Mouse (Mus musculus) brain, embryonic 14.5 days (tissue): ENCODE measurements at regions not wholly inside any gene's neighbourhood (a gene's known extent, or its start where the extent isn't known, plus 50 kb on each side); places are given as distances from the start of the nearest gene placed in this dataset.

Source experiments
- DNase-seq: peaks from one replicate; pipeline ENCODE4 v3.0.0-alpha.2; 2011; ENCODE audit warnings: low read depth
- CTCF ChIP-seq: fragments of 200-500 bp; IDR thresholded peaks from 2 replicates; pipeline ENCODE4 v1.5.1; 2012; ENCODE audit warnings: inconsistent platforms, mild to moderate bottlenecking, moderate library complexity, borderline replicate concordance; ENCODE audit not compliant: insufficient read depth, insufficient read length; ENCODE audit errors: extremely low read depth
- POLR2A ChIP-seq: fragments of 200-500 bp; IDR thresholded peaks from 2 replicates; pipeline ENCODE4 v1.6.1; 2012; ENCODE audit warnings: mild to moderate bottlenecking, inconsistent platforms, borderline replicate concordance; ENCODE audit not compliant: poor library complexity, insufficient read depth, insufficient read length, severe bottlenecking; ENCODE audit errors: extremely low read depth

GRCm38 (mm10) chr7:70788902-70789796 lies 422.6 kb upstream of the Nr2f2 start:
- peak; percentile 68 for DNase-seq
- TF ChIP-seq CTCF (no peak), POLR2A (no peak)

GRCm38 (mm10) chr7:70787966-70788365 lies 421.4 kb upstream of the Nr2f2 start:
- TF ChIP-seq CTCF = no peak
- TF ChIP-seq POLR2A = no peak
- DNase-seq = no peak

DNA sequence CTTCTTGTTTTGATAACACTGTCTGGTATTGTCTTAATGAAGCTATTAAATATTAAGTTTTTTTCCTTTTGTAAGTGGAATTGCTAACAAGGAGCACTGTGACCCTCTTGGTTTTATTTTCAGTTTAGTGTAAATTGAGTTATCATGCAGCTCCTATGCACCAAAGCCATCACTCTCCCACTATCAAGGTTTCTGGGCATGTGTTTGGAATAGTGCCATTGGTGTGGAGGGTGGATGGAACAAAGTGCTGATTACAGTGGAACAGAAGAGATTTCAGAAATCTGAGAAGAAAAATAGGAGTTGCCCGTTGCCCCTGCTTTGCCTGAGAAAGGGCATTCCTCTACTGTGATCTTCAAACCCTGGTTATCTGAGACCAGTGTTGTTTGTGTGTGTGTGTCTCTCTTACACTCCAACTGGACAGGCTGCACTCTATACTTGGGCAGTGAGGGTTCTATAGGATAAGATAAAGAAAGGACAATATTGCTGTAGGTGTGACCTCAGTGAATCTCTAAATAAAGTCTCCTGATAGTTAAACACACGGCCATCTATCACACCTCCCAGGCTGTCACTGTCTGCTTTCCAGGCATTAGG lies 414.3 kb upstream of the Nr2f2 start:
- no peak for TF ChIP-seq POLR2A
- no peak for TF ChIP-seq CTCF
- no peak for DNase-seq

GRCm38 (mm10) chr7:70777763-70778162 lies 411.2 kb upstream of the Nr2f2 start:
- TF ChIP-seq CTCF (no peak), POLR2A (no peak)
- DNase-seq = peak; percentile 60

DNA sequence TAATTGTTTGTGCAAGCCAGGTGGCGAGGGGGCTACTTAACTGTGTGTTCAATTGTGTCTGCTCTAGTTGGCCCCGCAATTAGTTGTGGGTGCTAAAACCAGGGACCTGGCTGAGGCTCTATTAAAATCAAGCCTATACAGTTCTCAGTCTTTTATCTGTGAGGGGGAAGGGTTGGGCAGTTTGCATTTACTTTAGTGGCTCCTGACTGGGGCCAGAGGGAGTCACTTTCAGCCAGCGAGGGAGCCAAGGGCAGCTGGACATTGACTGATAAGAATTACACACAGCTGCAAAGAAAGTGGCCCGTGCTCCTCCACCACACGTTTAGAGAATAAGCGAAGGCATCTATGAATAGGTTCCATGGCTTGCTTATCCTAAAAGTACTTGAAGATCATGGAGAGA lies 403.1 kb upstream of the Nr2f2 start:
- DNase-seq = no peak
- TF ChIP-seq POLR2A (no peak), CTCF (no peak)

GRCm38 (mm10) chr7:70767697-70768096 lies 401.2 kb upstream of the Nr2f2 start:
- no peak for TF ChIP-seq POLR2A
- no peak for TF ChIP-seq CTCF
- no peak for DNase-seq

DNA sequence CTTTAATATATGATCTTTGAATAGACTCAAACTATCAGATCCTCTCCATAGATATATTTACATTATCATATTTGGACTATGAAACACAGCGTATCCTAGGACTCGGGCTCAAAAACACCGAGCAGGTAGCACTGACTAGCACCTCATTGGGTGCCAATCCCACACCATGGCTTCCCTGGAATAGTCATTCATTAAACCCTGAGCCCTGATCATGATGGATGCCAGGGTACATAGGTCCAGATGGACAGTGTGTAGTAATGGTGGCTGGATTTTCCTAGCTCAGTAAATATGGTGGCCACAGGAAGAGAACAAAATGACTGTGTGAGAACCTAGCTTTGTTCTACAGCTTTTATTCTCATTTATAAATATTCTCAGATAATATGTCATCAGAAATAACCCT lies 390.1 kb upstream of the Nr2f2 start:
- TF ChIP-seq POLR2A (no peak), CTCF (no peak)
- DNase-seq = no peak

DNA sequence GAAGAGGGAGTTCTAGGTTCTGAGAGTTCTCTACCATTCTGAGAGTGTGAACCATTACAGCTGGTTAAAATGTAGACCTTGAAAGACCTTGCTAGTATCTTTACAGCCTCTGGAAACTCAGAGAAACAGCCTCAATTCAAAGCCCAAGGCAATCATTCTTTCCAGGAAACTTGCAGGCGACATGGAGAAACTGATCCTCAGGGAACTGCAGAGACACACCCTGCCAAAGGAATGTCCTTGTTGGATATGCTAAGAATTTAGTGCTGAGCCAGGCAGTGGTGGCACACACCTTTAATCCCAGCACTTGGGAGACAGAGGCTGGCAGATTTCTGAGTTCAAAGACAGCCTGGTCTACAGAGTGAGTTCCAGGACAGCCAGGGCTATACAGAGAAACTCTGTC lies 388.3 kb upstream of the Nr2f2 start:
- no peak for DNase-seq
- no peak for TF ChIP-seq POLR2A

- peak; percentile 47 for DNase-seq
- TF ChIP-seq POLR2A (no peak), CTCF (no peak)
Measured at GRCm38 (mm10) chr7:70752802-70753218, 386.3 kb upstream of the Nr2f2 start.

- DNase-seq = peak; percentile 29
- TF ChIP-seq POLR2A = no peak
- TF ChIP-seq CTCF = no peak
Measured at GRCm38 (mm10) chr7:70748884-70749283, 382.3 kb upstream of the Nr2f2 start.

- no peak for DNase-seq
- TF ChIP-seq POLR2A = no peak
- no peak for TF ChIP-seq CTCF
Measured at GRCm38 (mm10) chr7:70748345-70748744, 381.8 kb upstream of the Nr2f2 start.

DNA sequence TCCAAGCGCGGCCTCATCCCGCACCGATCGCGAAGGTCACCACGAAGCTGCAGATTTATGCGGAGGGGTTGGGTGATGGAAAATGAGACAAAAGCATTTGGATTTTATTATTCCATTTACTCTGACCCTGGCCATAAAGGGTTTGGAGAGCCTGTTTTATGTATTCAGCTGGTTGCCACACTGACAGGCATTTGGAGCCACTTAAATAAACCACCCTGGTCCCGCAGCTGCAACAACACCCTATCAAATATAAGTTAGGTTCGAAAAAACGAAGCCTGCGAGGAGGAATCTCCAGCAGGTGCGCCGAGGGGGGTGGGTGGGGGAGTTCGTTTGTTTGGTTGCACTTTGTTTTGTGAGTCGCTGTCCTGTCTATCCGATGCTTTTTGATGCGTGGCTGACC lies 377.8 kb upstream of the Nr2f2 start:
- TF ChIP-seq POLR2A (no peak), CTCF (no peak)
- DNase-seq = peak; percentile 27
